Mouse (Mus musculus): ENCODE results near the gene Tmod1.

DNA sequence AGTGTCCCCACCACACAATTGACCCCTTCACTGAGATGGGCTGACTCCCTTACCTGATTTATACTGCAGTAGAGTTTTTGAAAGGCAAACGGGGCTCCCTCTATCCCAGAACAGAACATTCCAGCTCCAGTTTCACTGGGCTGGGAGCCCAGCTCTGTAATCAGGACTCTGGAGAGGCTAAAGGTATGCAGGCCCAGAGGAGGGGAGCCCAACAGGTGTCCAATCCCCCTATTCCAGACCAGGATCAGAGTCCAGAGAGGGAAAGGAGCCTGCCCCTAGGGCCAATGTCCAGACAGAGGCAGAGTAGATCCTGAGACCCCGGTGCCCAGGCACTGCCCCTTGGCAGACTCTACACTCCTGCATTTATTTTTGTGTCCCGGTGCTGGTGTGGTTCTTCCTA, 26.2 kb downstream of the Tmod1 start:
- TF ChIP-seq CTCF (IDR thresholded peaks at IDR 0.05; ENCODE audit: insufficient read depth, low read depth, low read length) (no peak), POLR2A (IDR thresholded peaks at IDR 0.05; ENCODE audit: insufficient read depth, low read depth, low read length) (no peak)
